Mouse (Mus musculus) spleen, adult 18-20 months (tissue): ENCODE results near the gene D2hgdh.

Experiments used
- DNase-seq, 2 experiments: peaks; one replicate each; pipeline ENCODE4 v3.0.0; 2022; ENCODE audit warnings: mixed read lengths in 2 of 2

Gene D2hgdh

DNA sequence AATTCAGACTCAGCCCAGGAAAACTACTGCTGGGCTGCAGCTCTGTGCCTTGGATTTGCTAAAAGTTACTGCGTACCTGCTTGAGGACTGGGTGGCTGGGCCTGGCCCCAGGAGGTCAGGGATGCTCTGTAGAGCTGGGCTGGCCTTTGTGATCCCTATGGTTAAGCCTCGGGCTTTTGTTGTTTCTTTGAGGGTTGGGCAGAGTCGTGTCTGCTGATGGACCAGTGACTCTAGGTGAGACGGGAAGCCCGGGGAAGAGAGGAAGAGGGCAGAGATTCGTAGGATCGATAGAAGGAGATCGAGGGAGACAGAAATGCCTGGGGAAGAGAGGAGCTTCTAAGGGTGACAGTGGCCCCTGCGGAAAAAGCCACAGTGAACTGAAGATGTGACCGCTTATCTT, at the start of gene D2hgdh:
Gene D2hgdh (plus strand): TSS at position 301 of the 400 bp plus-strand sequence.
- no peak for DNase-seq

- no peak for DNase-seq
These were observed 48.0 kb upstream of the D2hgdh start for GRCm38 (mm10) chr1:93776686-93777085.

DNA sequence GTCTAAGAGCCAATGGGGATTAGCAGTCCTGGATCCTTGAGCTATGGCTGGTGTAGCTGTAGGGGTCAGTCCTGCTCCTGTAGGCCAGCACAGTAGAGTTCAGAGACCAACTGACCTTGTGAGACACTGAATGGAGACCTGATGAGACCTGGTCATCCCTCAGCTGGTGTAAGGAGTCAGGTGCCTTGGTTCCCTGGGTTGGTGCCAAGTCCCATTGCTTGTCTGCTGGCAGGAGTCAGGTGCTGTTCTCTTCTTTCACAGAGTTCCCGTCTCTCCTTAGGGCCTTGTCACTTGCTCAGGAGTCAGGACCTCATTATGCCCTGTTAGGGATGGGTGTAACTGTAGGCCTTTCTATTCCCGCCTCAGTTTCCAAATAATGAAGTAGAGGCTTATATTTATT, 37.8 kb upstream of the D2hgdh start:
- DNase-seq = no peak

DNA sequence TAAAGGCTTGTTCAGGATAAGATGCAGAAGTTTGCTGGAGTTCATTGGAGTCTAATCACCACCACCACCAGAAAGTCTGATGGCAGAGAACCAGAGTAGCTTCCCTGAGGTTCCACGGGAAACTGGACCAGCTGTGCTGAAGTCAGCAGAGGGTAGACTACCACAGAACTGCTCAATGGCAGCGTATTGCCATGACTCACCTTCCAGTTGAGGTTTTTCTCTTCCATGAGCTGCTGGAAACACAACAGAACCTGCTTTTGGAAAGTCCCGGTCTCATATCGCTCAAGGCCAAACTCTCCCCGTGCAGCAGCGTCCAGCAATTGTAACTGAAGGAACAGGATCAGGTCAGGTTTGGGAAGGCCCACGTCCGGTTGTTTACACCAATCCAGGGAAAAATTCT, 30.2 kb upstream of the D2hgdh start:
- DNase-seq = no peak

- DNase-seq = no peak
These were observed 28.8 kb upstream of the D2hgdh start for GRCm38 (mm10) chr1:93795886-93796285.

- DNase-seq = peak in 1 of 2 experiments; percentile 4
These were observed 23.8 kb upstream of the D2hgdh start for GRCm38 (mm10) chr1:93800670-93801503.

GRCm38 (mm10) chr1:93801741-93802238, 22.9 kb upstream of the D2hgdh start, which contains the start of gene Dtymk:
Gene Dtymk (minus strand): TSS chr1:93801934.
- DNase-seq = peak; percentile 84 to 87

DNA sequence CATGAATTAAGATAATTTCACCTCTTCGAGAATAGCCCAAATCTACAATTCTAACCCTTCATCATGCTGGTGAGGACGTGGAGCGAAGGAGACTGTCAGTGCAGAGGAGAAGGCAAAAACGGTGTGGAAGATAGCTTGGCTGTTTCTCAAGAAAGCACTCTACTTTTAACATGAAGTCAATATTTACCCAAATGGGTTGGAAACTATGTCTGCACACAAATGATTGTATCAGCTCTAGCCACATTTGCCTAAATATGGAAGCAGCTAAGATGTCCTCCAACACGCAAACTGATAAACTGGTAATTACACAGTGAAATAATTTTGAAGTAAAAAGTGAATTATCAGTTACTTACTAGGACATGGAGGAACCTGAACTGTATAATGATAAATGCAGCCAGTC, 21.9 kb upstream of the D2hgdh start:
- no peak for DNase-seq

- DNase-seq = peak; percentile 99 to 100
These were observed 20.9 kb upstream of the D2hgdh start, which contains the start of gene Ing5 for GRCm38 (mm10) chr1:93803556-93804507. Gene Ing5 (plus strand): TSS chr1:93803965.

- DNase-seq = no peak
These were observed 19.9 kb upstream of the D2hgdh start for GRCm38 (mm10) chr1:93804818-93805217.

GRCm38 (mm10) chr1:93805221-93805951, 19.3 kb upstream of the D2hgdh start:
- no peak for DNase-seq

GRCm38 (mm10) chr1:93808871-93809270, 15.8 kb upstream of the D2hgdh start:
- no peak for DNase-seq

DNA sequence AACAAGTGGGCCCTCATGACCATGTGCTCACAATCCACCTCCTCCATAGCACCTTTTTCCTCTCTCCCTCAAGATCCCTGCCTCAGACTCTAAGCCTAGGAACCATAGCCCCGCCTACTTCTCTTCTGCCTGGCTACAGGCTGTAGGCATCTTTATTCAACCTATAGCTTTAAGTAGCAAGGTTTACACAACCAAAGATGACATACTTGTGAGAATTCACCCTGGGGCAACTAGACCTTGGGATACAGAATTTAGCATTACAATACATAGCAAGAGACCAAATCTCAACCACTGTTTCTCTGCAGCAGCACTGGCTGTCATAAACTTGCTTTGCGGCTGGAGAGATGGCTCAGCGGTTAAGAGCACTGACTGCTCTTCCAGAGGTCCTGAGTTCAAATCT, 14.7 kb upstream of the D2hgdh start:
- DNase-seq = no peak

DNA sequence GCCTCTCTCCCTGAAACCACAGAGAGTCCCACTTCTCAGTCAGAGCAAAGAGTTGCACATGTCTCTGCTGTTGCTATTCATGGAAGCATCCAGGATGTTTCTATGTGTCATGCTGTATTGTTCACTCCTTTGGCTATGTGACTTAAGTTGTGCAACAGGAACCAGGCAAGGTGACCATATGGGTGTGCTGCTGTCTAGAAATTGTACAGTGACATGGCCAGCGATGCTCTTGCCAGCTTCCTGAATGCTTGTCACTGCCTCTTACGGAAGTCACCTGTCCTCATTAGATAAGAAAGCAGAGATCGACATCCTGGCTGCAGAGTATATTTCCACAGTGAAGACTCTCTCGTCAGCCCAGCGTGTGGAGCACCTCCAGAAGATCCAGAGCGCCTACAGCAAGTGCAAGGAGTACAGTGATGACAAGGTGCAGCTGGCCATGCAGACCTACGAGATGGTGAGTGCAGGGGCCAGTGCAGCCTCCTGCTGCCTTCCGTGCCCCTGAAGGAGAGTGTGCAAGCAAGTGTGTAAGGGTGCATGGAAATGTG, 13.1 kb upstream of the D2hgdh start:
- no peak for DNase-seq

- DNase-seq = no peak
These were observed 6.7 kb upstream of the D2hgdh start for GRCm38 (mm10) chr1:93817823-93818532.

DNA sequence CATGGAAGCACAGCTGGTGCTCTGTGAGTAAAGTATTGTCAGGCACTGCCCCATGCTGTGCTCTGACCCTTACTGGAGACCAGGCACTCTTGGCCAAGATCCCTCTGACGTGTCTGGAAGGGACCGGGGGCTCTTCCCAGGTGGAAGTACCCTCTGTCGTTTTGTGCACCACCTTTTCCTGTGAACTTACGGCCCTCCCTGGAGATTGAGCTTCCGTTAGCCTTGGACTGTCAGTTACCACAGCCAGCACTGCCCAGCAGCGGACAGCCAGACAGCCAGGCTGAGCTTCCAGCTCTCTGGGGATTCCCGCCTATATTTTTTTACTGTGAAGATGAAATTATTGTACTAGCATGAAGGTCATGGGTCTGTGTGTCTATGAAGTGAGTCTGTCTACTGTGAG, 6.0 kb upstream of the D2hgdh start:
- no peak for DNase-seq

- DNase-seq = no peak
These were observed 763 bp upstream of the D2hgdh start for GRCm38 (mm10) chr1:93823796-93824495.

DNA sequence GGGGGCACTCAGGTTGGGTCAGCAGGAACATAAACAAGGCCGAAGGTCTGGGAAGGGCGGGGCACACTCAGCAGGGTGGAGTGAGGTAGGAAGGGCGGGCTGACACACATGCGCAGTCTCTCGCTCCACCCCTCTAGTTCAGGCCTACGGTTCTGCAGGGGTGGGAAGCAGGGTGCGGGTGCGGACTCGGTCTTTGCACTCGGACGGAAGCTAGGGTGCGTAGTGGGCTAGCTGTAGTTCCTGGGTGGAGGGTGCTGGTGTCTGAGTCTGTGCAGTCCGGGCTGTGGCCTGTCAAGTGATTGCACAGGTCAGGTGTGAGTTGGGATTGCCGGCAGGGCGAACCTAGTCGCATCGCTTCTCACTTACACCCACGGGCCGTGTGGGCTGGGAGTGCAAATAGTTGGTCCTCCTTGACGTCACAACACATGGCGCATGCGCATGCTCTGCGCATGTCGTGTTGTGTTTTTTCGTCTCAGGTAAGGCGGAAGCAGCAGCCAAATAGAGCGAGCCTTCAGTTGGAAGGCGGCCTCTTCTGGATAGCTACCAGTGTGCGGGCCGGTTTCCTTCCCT, 481 bp downstream of the D2hgdh start:
- DNase-seq = peak; percentile 90 to 93

DNA sequence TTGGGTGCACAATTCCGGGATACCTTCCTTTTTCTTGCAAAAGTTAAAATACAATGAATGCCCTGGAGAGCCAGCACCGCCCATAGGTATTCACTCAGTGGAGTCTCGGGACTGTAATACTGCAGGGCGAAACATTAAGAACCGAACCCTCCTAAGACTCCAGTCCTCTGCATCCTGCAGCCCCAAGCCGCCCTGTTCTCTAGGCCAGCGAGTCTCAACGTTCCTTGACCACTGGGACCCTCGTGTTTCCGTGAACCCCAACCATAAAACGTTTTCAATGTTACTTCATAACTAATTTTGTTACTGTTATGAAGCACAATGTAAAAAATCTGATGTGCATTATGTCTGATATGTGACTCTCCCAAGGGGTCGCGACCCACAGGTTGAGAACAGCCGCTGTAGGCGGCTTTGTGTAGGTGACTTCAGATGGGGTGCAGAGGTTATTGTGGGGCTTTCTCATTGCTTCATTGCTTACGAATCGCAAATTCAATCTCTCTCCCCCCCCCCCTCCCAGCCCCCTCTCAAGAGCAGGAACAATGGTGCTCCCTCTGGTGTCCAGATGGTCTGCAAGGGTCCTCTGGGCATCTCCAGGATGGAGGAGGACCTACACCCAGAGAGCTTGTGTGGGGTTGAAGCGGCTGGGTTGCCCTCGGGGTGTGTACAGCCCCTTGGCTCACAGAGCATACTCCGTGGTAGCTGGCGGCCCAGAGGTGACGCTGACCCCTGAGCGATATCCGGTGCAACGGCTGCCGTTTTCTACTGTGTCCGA, 1.2 kb downstream of the D2hgdh start:
- DNase-seq = peak in 1 of 2 experiments; percentile 19

DNA sequence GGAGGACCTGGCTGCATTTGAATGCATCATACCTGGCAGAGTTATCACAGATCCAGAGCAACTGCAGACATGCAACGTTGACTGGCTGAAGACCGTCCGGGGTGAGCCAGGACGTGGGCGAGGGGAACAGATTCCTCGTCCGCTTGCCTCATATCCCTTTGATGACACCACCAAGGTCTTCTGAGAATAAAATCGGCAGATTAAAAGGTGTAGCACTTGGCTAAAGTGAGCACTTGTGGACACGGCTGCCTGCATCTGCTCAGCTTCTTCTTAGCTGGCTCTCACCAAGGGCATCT, 1.8 kb downstream of the D2hgdh start:
- DNase-seq = no peak
